Mouse (Mus musculus): ENCODE data around the gene Ndufb4. TPM values are rescaled to one million over a fixed set of nuclear protein-coding genes. Genes with fewer than 3 reads are reported as not detected.

The Ndufb4 gene
- polyA plus RNA-seq, 1 experiment, result 131 TPM

DNA sequence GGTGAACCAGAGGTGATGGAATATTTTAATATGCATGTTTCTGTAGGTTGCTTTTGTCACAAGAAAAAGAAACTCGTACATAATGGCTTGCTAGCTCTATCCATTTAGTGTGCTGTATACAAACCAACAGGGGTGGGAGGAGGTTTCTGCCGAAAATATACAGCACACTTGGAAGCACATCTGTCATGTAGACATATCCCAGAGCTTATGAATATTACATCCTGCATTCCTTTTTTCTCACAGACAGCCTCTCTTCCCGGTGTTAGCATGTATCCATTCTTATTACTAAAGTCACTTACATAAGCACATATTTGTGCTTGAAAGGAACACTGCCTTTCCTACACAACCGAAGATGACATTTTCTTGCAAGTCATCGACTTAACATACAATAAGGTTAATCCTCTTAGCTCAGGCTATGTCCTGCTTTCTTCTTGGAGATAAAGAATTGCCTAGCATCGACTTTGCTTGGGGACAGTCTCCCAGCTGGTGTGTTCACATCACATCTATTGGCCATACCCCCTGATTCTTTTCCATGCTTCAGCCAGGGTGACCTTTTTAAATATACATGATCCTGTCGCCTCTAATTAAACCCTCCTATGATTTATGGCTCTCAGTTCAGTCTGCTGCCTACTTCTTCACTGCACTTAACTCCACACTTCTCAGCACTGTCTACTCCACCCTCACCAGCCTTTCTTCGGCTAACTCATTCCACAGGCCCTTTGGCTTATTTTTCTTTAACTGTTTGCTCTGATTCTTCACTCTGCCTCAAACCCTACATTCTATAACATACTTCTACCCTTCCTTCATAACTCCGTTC lies 9.6 kb upstream of the Ndufb4 start:
- Histone ChIP-seq H3K27ac (ENCODE audit: insufficient read depth, low read depth, low read length) (no peak overlapping the region), H3K4me1 (ENCODE audit: control insufficient read depth, insufficient read depth, low read length) (no peaks in the 10 kb centered on the region; the same call in 1 of the 2 replicates), H3K27me3 (replicated peaks; ENCODE audit: control insufficient read depth, insufficient read depth, low read length) (no peaks in the 10 kb centered on the region), H3K36me3 (ENCODE audit: control insufficient read depth, insufficient read depth, low read length) (no peaks in the 10 kb centered on the region), H3K4me3 (ENCODE audit: insufficient read depth, low read depth, low read length) (no peak overlapping the region)
- DNase-seq, result no peak
- TF ChIP-seq CTCF (conservative IDR thresholded peaks at IDR 0.05; ENCODE audit: insufficient read depth, insufficient read length, low read depth, low read length), result no peak
- TF ChIP-seq POLR2A (IDR thresholded peaks at IDR 0.05; ENCODE audit: low read depth, low read length), result no peak
- WGBS, result 71% methylated on average over 9 of the region's 9 CpGs

DNA sequence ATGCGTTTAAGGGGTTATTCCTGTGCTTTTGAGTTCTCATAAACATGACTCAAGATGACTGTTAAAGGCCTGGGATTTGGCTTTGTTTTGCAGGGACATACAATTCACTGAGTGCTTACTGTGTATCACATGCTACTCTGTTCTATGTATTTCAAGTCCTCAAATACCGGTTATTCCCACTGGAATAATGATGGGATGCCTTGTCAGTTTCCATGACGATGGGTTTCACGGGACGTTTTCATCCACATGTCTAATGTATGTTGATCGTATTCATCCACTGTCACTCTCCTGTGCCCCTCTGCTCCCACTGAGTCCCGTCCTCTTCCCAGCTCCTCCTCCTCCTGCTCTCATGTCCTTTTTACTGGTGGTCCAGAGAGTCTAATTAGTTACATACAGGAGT lies 2.5 kb upstream of the Ndufb4 start:
- no peak for DNase-seq
- Histone ChIP-seq H3K36me3 (ENCODE audit: control insufficient read depth, insufficient read depth, low read length) (no peaks in the 10 kb centered on the region), H3K27ac (ENCODE audit: insufficient read depth, low read depth, low read length) (no peak overlapping the region), H3K4me1 (ENCODE audit: control insufficient read depth, insufficient read depth, low read length) (peaks cover 14% of the 10 kb centered on the region; the same call in 1 of the 2 replicates), H3K27me3 (replicated peaks; ENCODE audit: control insufficient read depth, insufficient read depth, low read length) (no peaks in the 10 kb centered on the region), H3K4me3 (ENCODE audit: insufficient read depth, low read depth, low read length) (no peak overlapping the region)
- TF ChIP-seq CTCF (conservative IDR thresholded peaks at IDR 0.05; ENCODE audit: insufficient read depth, insufficient read length, low read depth, low read length) (no peak), POLR2A (IDR thresholded peaks at IDR 0.05; ENCODE audit: low read depth, low read length) (no peak)
- 86% methylated on average over 7 of the region's 7 CpGs for WGBS

DNA sequence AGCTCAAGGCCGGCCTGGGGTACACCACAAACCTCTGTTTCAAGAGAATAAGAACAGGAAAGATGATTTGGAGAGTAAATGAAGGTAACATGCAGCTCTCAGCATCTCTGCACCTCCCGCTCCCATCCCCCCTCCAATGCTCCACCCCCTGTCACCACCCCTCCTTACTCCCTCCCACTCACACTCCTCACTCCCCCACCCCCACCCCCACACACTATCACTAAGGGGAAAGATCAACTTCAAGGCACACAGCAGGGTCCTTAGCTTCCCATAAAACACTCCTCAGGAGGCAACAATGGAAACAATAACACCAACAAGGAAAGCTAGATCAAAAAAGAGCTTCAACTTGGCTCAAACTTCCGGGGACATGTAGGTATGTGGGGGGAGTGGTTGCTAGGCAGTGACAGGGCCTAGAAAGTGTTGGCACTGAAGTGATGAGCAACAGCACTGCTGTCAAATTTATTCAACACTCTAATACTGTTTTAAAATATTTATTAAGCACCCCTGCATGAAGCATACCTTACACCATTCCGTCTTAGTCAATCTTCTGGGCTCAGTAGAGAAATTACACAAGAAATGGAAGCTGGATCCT lies 1.6 kb upstream of the Ndufb4 start:
- Histone ChIP-seq H3K27me3 (replicated peaks; ENCODE audit: control insufficient read depth, insufficient read depth, low read length) (no peaks in the 10 kb centered on the region), H3K36me3 (ENCODE audit: control insufficient read depth, insufficient read depth, low read length) (no peaks in the 10 kb centered on the region), H3K4me1 (ENCODE audit: control insufficient read depth, insufficient read depth, low read length) (peaks cover 21% of the 10 kb centered on the region; the same call in 1 of the 2 replicates), H3K27ac (ENCODE audit: insufficient read depth, low read depth, low read length) (peak overlapping the region; percentile 88; the same call in 1 of the 2 replicates), H3K4me3 (ENCODE audit: insufficient read depth, low read depth, low read length) (no peak overlapping the region)
- TF ChIP-seq CTCF (conservative IDR thresholded peaks at IDR 0.05; ENCODE audit: insufficient read depth, insufficient read length, low read depth, low read length) (no peak), POLR2A (IDR thresholded peaks at IDR 0.05; ENCODE audit: low read depth, low read length) (no peak)
- DNase-seq, result no peak
- 41% methylated on average over 4 of the region's 4 CpGs for WGBS

DNA sequence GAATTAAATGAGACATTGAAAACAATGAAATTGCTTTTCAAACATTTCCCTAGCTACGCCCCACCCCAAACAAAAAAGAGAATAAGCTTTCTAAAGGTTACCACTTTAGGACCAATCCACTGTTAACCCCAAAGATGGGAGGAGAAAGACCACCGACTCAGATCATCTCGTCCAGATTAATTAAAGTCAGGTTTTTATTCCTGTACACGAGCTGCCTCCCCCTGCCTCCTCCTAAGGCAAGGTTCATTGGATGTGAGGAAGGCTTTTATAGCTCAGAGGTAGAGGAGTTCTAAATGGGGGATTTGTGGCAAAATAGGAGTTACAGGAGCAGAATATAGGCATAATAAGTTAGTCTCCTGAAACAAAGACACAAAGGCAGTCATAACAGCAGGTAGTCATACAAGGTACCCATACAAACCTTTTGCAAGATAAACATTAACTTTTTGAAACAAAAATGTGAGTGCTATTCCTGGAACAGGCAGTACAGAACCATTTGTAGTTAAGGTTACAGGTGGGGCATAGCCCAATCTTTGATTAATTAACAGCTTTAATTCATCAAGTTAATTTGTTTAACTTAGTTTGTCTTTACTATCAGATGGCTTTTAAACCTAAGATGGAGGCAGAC lies 690 bp upstream of the Ndufb4 start:
- Histone ChIP-seq H3K4me3 (ENCODE audit: insufficient read depth, low read depth, low read length) (no peak overlapping the region), H3K27ac (ENCODE audit: insufficient read depth, low read depth, low read length) (peak overlapping the region; percentile 100), H3K4me1 (ENCODE audit: control insufficient read depth, insufficient read depth, low read length) (peaks cover 28% of the 10 kb centered on the region; the same call in 1 of the 2 replicates), H3K36me3 (ENCODE audit: control insufficient read depth, insufficient read depth, low read length) (no peaks in the 10 kb centered on the region), H3K27me3 (replicated peaks; ENCODE audit: control insufficient read depth, insufficient read depth, low read length) (no peaks in the 10 kb centered on the region)
- 39% methylated on average over 4 of the region's 4 CpGs for WGBS
- peak; percentile 81 for DNase-seq
- TF ChIP-seq CTCF (conservative IDR thresholded peaks at IDR 0.05; ENCODE audit: insufficient read depth, insufficient read length, low read depth, low read length), result no peak
- TF ChIP-seq POLR2A (IDR thresholded peaks at IDR 0.05; ENCODE audit: low read depth, low read length), result no peak

DNA sequence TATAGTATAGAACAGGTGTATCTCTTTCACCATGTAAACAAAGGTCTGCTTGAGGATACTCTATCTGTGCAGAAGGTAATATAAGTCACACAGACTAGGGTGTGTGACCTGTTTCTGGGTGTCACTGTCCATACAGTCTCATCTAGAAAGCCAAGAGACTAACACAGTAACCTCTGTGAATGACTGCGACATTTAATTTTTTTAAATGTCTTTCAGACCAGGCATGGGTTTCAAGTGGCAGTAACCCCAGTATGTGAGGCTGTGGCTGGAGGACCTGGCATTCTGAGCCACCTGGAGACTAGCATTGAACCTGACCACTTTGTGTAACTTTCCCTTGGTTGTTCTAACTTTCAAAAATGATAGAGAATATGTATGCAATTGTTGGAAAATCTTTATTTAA lies 1.2 kb downstream of the Ndufb4 start:
- peak; percentile 26 for DNase-seq
- H3K27ac ChIP-seq (ENCODE audit: insufficient read depth, low read depth, low read length), result peak overlapping the region; percentile 58
- H3K36me3 ChIP-seq (ENCODE audit: control insufficient read depth, insufficient read depth, low read length), result no peaks in the 10 kb centered on the region; the same call in 1 of the 2 replicates
- peak overlapping the region; percentile 19; the same call in 1 of the 2 replicates for H3K4me3 ChIP-seq (ENCODE audit: insufficient read depth, low read depth, low read length)
- 47% methylated on average over 1 of the region's 1 CpGs for WGBS
- peaks cover 37% of the 10 kb centered on the region; the same call in 1 of the 2 replicates for H3K4me1 ChIP-seq (ENCODE audit: control insufficient read depth, insufficient read depth, low read length)
- TF ChIP-seq POLR2A (IDR thresholded peaks at IDR 0.05; ENCODE audit: low read depth, low read length), result no peak
- TF ChIP-seq CTCF (conservative IDR thresholded peaks at IDR 0.05; ENCODE audit: insufficient read depth, insufficient read length, low read depth, low read length), result no peak
- no peaks in the 10 kb centered on the region for H3K27me3 ChIP-seq (replicated peaks; ENCODE audit: control insufficient read depth, insufficient read depth, low read length)

DNA sequence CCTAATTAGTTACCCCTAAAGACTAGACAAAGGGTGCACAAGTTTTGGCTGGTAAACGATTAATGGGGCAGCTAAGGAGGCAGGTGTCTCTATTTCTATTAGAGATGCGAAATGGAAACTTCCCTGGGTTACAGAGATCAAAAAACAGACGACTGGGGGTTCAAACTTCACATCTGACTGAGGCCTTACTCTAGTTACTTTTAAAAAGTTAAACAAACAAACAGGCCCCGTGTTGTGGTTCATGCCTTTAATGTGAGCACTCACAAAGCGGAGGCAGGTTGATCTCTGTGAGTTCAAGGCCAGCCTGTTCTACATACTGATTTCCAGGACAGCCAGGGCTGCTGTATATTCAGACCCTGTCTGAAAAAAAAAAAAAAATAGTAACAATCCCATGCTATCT lies 1.6 kb downstream of the Ndufb4 start:
- TF ChIP-seq POLR2A (IDR thresholded peaks at IDR 0.05; ENCODE audit: low read depth, low read length) (no peak), CTCF (conservative IDR thresholded peaks at IDR 0.05; ENCODE audit: insufficient read depth, insufficient read length, low read depth, low read length) (no peak)
- Histone ChIP-seq H3K27ac (ENCODE audit: insufficient read depth, low read depth, low read length) (peak overlapping the region; percentile 69), H3K36me3 (ENCODE audit: control insufficient read depth, insufficient read depth, low read length) (no peaks in the 10 kb centered on the region; the same call in 1 of the 2 replicates), H3K4me3 (ENCODE audit: insufficient read depth, low read depth, low read length) (peak overlapping the region; percentile 19; the same call in 1 of the 2 replicates), H3K27me3 (replicated peaks; ENCODE audit: control insufficient read depth, insufficient read depth, low read length) (no peaks in the 10 kb centered on the region), H3K4me1 (ENCODE audit: control insufficient read depth, insufficient read depth, low read length) (peaks cover 39% of the 10 kb centered on the region; the same call in 1 of the 2 replicates)
- DNase-seq, result peak; percentile 69
- WGBS, result 41% methylated on average over 5 of the region's 5 CpGs

All from kidney, adult 2 months (tissue).